Mouse (Mus musculus) kidney, adult 8-10 months (tissue): ENCODE measurements around the gene H2afy.
"Not testable (repeated sequence)": the region's sequence is repeated elsewhere in the genome, so short reads cannot be mapped to it uniquely, and the experiment has no call there.

ENCODE experiments used
- DNase-seq, 2 experiments: peaks; one replicate each; pipeline ENCODE4 v3.0.0; 2022

The H2afy gene

GRCm38 (mm10) chr13:56068517-56068916 is 67.6 kb downstream of the H2afy start:
- DNase-seq: no peak

- no peak for DNase-seq
Measured at GRCm38 (mm10) chr13:56066904-56067303, 69.3 kb downstream of the H2afy start.

- DNase-seq: no peak
Measured at GRCm38 (mm10) chr13:56066152-56066551, 70.0 kb downstream of the H2afy start.

GRCm38 (mm10) chr13:56057761-56058160 is 78.4 kb downstream of the H2afy start:
- no peak for DNase-seq

GRCm38 (mm10) chr13:56055720-56056119 is 80.4 kb downstream of the H2afy start:
- no peak for DNase-seq

GRCm38 (mm10) chr13:56054089-56054488 is 82.1 kb downstream of the H2afy start:
- no peak for DNase-seq

GRCm38 (mm10) chr13:56052781-56053180 is 83.4 kb downstream of the H2afy start:
- DNase-seq: no peak

- DNase-seq: no peak
Measured at GRCm38 (mm10) chr13:56050246-56050645, 85.9 kb downstream of the H2afy start.

- DNase-seq: no peak
Measured at GRCm38 (mm10) chr13:56042221-56042620, 93.9 kb downstream of the H2afy start.

GRCm38 (mm10) chr13:56040621-56041020 is 95.5 kb downstream of the H2afy start:
- no peak for DNase-seq

GRCm38 (mm10) chr13:56039610-56040371 is 96.4 kb downstream of the H2afy start:
- DNase-seq: no peak

- DNase-seq: no peak
Measured at GRCm38 (mm10) chr13:56029006-56029405, 107.2 kb downstream of the H2afy start.

GRCm38 (mm10) chr13:56027996-56028395 is 108.2 kb downstream of the H2afy start:
- not testable (repeated sequence) for DNase-seq

GRCm38 (mm10) chr13:56026623-56027022 is 109.5 kb downstream of the H2afy start:
- no peak for DNase-seq

GRCm38 (mm10) chr13:56026026-56026425 is 110.1 kb downstream of the H2afy start:
- DNase-seq: no peak

- DNase-seq: no peak
Measured at GRCm38 (mm10) chr13:56025027-56025410, 111.1 kb downstream of the H2afy start.

GRCm38 (mm10) chr13:56024410-56025026 is 111.6 kb downstream of the H2afy start:
- no peak for DNase-seq
